Mouse (Mus musculus) brain, adult 2 months (tissue): ENCODE measurements around the gene Uba7.

Source experiments
- DNase-seq: peaks from one replicate; pipeline ENCODE4 v3.0.0; 2011; ENCODE audit warnings: low read depth, low spot score

Gene Uba7

GRCm38 (mm10) chr9:107961881-107962280, 13.4 kb upstream of the Uba7 start:
- peak; percentile 93 for DNase-seq

DNA sequence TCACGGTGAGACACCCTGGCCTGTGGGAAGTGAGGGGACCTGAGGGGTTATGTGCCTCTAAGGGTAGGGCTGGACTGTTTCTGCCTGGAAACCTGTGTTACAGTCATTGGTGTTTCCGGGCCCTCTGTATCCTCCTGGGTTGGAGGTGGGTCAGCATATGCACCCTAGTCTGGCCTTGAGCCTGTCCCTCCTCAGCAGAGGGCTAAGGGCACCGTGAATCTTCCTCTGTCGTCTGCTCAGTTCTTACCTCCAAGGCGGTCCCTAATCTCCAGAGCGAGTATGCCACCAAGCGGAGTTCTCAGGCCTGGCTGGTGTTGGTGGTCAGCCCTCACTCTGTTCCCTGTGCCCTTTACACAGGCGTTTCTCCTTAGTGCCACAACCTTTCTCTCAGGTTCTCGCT, 12.4 kb upstream of the Uba7 start:
- DNase-seq = no peak

- peak; percentile 93 for DNase-seq
Measured at GRCm38 (mm10) chr9:107963700-107964099, 11.6 kb upstream of the Uba7 start.

DNA sequence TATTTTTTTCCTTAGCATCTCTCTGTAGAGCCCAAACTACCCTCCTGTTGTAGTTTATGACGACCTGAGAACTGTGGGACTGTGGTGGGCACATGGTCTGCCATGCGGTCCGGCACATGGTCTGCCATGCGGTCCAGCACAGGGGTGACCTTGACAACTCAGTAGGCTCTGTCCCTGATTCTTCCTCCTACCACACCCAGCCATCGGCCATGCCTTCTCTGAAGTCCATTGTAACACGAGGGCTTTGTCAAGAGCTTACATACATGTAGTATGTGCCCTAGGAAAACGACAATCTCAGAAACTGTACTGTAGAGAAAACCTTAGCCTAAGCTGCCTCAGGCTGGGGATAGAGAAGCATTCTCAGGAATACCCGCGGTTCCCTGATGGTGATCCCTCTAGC, 10.6 kb upstream of the Uba7 start:
- DNase-seq = no peak

DNA sequence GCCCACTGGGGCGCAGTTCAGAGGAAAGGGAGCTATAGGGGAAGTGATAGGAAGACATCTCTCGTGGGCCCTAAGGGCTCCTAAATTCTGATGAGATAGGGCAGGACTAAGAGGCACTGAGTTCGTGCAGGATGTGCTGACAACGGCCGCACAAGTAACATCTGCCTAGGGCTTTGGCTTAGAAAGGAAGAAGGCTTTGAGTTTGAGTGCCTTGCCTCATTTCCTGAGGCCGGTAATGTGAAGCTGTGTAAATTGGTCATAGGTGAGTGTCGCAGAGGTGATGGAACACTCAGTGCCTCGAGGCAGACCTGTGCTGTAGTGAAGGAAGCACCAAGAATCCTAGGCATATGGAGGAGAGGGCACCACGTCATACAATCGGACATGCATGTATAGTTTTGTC, 8.6 kb upstream of the Uba7 start:
- no peak for DNase-seq

DNA sequence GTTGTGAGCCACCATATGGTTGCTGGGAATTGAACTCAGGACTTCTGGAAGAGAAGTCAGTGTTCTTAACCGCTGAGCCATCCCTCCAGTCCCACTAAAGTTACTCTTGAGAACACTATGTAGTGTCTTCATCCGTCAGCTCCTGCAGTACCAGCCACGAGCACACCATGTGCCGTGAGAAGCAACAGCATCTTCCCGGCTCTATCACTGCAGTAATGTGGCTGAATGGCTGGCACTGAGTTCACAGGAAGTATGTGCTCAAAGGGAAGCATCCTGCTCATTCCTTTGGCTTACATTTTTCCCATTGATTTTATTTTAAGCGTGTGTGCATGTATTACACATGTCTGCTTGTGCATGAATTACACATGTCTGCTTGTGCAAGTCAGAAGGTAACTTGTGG, 7.9 kb upstream of the Uba7 start:
- no peak for DNase-seq

DNA sequence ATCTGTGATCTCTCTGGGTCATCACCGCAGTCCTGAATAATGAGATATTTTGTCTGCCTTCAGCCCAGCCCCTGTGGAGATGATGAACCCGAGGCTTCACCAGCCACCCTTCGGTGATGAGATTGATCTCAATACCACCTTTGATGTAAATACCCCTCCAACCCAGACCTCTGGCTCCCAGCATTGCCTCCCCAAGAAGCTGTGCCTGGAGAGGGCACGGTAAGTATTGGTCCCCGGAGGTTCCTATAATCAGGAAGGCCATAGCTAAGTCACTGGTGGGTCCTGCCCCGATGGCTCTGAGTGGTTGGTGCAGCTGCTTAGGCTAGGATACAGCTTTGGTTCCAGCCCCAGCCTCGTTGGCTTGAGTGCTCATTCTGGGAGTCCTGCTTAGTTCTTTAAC, 6.8 kb upstream of the Uba7 start:
- DNase-seq = no peak

DNA sequence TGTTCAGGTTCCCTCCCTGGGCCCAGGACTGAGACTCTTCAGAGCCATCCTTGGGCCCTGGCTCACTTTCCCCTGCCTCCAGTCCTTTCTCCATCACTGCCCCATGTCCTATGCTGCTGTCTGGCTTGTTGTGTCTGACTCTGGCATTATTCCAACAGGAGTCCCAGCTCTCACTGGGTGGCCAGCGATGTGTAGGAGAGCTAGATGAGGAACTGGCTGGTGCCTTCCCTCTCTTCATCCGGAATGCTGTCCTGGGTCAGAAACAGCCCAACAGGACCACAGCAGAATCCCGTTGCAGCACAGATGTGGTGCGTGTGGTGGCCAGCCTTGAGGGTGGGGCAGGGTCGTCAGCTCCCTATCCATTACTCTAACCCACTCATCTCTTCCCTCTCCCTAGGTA, 5.0 kb upstream of the Uba7 start:
- DNase-seq = no peak

- DNase-seq = no peak
Measured at GRCm38 (mm10) chr9:107971690-107972541, 3.4 kb upstream of the Uba7 start.

- no peak for DNase-seq
Measured at GRCm38 (mm10) chr9:107974491-107975171, 674 bp upstream of the Uba7 start.

- no peak for DNase-seq
Measured at GRCm38 (mm10) chr9:107978815-107979214, 3.5 kb downstream of the Uba7 start.

GRCm38 (mm10) chr9:107981684-107982605, 6.6 kb downstream of the Uba7 start:
- DNase-seq = peak; percentile 77

DNA sequence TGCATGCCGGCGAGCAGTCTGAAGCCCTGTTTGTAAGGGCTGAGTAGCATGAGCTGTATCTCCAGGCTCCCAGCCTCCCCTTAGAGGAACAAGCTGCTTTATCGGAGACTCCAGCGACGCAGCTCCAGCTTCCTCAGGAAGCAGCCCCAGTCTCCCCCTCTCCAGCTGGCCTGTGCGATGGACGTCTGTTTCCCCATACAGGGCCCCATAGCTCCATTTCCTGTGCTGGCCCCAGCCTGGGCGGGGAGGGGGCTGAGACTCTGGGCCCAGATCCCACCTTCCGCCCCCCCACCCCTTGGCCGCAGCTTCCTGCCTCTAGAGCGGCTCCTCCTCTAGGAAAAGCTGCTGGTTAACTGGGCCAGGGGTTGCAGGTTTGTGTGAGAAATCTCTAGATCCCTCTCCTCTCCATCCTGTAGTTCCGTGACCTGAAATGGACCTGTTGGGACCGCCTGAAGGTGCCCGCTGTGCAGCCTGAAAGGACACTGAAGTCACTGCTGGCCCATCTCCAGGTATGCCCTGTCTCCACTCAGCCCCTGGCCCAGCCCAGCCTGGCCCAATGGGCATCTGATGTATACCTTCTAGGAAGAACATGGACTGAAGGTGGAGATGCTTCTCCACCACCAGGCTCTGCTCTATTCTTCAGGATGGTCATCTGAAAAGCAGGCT, 7.5 kb downstream of the Uba7 start, which contains the start of gene Gm20661:
Gm20661 (plus strand) TSS at position 378 of the 666 bp plus-strand sequence.
- peak; percentile 74 for DNase-seq

- DNase-seq = peak; percentile 64
Measured at GRCm38 (mm10) chr9:107983421-107983890, 8.2 kb downstream of the Uba7 start.

DNA sequence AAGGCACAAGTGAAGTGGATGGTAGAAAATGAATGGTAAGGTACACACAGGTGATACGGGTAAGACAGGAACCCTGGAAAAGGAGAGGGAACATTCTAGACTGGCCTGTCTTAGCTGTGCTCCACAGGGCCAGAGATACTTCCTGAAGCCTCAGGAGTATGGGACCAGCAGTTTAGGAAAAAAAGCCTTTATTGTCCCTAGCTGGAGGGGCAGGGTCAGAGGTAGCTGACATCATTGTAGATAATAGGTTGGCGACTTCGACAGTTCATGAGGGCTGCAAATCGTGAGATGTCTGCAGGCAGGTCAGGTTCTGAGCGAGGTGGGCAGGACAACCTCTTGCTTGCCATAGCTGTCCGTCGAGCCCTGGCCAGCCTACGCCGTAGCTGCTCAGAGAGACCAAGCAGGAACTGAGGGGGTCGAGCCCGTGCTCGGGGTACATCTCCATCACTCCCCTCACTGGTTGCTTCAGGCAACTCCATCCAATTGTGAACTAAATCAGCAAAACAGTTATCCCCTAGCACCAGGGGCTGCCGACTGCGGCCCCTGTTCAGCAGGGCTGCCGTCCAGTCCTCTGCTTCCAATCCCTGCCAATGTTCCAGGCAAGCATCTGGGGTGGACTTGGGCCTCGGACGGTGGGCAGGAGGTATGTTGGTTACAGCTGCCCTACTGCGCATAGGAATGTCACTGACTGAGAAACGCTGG, 8.9 kb downstream of the Uba7 start:
- DNase-seq = no peak

DNA sequence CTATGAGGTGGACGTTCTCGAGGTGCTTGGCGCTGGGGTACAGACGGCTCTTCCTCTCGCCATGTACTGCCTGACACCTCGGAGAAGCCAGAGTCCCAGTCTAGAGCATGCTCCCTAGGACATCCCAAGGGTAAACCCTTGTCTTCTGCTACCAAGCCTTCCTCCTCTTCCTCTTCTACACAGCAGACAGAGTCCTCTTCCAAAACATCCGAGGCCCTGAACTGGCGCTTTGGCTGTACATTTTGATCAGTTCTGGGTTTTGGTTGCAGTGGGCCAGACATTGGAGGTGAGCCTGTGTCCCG, 9.4 kb downstream of the Uba7 start:
- no peak for DNase-seq

DNA sequence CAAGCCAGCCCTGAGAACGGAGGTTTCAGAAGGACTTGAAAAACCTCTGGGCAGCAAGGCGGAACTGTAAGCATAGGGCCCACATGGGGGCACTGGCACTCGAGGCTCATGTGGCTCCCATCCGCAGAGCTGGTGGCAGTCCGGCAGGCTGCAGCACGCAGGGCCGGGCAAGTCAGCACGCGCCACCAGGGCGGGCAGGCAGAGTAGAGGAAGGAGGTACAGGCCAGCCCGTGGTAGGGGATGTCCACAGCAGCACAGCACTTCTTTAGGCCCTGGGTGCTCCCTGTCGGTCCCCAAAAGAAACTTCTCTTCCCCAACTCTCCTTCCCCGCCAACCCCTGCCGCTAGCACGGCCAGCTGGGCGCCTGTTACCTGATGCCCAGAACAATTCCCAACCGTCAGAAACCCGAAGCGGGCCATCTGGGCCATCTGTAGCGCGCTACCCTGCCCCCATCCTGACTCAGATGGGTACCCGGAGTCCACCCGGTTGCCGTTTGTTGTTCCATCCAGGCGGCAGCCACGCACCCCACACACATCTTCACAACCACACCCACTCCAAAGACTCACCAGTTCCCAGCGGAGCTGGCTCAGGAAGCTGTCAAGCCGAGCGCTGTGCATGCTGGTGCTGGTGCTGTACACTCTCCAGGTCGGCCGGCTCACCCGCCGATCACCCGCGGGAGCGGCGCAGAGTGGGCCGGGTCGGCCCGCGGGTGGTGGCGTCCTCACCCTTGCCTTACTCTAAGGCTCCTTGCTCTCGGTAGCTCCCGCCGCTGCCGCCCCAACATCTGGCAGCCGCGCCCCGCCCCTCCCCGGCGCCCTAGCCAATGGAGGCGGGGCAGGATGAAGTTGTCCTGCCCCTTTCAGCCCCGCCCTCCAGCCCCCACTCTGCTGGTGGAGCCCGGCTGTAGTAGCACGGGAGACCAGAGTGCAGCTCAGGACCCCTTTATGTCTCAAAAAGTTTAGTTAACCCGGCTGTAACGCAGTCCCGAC, 10.1 kb downstream of the Uba7 start, which contains the start of gene Inka1:
Inka1 (minus strand) TSS at position 749 of the 989 bp plus-strand sequence.
- peak; percentile 86 for DNase-seq

DNA sequence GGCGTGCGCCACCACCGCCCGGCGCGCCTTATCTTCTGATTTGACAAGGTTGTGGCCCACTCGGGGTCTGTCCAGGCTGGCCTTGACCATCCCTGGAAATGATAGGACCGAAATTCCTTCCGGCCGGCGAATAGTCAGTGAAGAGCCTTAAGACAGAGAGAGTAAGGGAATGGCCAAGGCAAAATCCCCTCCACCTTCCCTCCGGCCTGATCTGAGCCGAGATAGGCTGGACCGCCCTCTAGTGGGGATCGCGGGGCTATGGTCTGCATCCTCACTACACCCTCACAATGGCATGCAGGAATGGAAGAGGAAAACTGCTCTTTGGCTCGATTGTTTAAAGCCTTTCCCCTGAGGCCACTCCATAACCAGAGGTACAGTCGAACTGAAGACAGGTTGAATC, 11.1 kb downstream of the Uba7 start:
- DNase-seq = peak; percentile 89

GRCm38 (mm10) chr9:107987950-107988349, 12.6 kb downstream of the Uba7 start:
- no peak for DNase-seq
